Mouse (Mus musculus): ENCODE measurements around the gene Eif2ak3.

The Eif2ak3 gene

DNA sequence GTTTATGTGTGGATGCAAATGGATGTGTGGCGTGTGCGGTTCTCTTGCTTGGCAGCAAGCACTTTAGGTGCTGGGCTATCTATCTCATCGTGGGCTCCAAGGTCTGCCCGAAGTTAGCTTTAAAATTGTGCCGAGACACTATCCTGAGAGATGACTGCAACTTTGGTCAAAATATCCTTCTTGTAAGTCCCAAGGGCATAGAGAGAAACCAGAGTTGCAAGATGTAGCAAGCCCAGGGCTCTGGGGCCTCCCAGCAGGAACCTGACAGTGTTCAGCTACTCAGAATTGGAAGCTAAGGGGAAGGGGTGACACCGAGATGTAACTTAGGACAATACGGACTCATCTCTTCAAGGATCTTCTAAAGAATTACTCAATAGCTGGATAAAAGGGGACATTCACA lies 65.3 kb downstream of the Eif2ak3 start:
- DNase-seq = no peak

DNA sequence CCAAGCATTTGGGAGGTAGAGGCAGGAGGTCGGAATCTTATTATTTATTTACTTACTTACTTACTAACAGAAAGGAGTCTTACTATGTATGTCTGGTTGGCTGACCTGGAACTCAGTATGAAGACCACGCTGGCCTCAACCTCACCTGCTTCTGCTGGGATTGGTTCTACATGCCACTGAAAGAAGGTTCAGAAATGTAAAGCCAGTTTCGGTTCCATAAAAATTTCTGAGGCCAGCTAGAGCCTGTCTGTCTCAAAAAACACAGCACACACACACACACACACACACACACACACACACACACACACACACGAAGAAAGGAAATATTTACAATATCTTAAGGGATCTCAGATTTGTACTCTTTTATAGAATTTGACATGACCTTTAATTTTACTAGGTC lies 66.0 kb downstream of the Eif2ak3 start:
- DNase-seq = no peak

DNA sequence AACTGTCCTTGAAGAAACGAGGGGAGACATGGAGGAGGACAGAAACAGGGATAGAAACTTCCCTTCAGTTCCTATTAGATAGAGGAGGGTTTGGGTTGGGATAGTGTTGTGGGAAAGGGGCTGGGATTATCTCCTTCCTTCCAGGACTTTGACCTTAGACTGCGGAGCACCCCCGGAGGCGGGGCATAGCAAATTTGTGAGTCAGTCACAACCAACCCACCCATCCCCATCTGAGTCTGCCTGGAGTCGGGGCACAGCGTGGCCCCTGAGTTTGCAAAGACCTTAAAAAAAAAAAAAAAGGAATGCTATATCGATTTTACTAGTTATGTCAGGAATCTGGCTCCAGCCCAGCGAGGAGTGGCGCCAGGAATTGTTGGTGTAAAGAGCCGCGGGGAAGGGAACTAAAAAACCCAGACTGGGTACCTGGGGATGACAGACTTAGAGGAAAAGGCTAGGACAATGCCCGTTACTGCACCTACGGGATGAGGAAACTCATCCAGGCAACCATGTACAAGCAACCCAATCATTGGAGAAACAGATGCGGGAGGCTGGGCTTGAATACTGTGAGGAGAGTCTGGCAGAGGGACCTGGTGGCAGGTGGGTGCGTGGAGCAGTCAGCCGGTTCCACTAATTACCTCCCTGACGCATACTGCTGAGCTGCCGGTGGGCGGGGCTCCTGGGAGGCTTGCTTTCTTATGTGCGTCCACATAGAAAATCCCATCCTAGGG lies 67.5 kb downstream of the Eif2ak3 start:
- no peak for DNase-seq

DNA sequence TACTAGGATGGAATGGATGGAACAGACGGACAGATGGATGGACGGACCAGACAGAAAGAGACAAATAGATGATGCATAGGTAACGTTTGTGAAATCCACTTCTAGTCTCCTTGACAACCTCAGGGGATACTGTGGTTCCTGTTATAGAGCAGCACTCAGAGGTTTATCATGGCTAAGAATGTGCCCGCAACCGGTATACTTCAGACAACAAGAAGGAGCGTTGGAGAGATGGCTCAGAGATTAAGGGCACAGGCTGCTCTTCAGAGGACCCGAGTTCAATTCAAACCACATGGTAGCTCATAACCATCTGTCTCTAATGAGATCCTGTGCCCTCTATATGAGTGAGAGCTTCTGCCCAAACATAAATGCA lies 68.1 kb downstream of the Eif2ak3 start:
- DNase-seq = no peak

DNA sequence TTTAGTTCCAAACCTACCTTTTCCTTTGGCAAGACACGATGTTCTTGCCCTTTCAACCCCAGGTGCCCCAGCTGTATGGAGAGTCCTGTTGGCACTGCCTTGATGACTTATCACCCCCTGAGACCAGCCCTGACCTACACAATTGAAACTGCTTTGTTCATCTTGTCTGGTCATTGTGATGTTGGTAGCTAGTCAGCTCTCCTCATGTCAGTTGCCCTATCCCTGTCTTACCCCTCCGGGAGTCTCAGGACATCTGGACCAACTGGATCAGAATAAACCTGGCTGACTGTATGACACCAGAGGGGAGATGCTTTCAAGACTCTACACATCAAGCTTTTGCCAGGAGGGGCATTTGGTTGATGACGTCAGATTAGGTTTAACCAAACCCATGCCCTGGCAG lies 74.5 kb downstream of the Eif2ak3 start, which contains the start of gene Tex37:
TSS of gene Tex37 (minus strand) at position 101 of the 400 bp plus-strand sequence.
- no peak for DNase-seq

DNA sequence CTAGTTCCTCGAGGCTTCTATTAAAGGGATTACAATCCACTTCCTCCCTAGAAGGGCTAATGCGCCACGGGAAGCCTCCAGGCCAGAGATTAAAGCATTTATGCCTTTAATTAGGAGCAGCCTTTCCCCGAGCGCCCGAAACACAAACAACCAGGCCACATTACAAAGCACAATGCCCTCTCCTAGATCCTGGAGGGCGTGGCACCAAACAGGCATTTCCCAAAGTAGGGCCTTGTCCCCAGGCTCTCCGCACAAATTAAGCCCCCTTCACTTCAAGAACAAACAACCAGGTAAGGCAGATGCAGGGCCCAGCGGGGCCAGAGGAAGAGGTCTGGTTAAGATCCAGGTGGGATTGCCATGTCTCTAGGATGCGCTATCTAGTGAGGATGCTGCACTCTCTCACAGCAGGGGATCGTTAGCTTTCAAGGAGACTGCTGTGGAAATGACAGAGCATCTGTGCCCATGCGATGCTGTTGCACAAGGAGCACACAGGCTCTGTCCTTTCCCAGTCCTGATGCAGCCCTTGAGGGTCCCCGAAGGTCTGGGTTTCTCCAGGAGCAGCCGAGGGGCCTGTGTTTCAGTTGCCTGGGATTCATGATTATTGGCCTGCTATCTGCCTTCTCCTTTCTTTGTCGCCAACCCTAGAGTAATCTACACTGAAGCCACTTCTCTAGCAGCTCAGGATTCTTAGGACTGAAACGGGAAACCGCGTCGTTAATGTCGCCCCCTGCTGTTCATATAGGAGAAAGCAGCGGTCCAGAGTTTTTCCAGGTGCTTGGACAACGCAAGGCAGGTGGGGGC lies 77.2 kb downstream of the Eif2ak3 start:
- DNase-seq = peak; percentile 14

DNA sequence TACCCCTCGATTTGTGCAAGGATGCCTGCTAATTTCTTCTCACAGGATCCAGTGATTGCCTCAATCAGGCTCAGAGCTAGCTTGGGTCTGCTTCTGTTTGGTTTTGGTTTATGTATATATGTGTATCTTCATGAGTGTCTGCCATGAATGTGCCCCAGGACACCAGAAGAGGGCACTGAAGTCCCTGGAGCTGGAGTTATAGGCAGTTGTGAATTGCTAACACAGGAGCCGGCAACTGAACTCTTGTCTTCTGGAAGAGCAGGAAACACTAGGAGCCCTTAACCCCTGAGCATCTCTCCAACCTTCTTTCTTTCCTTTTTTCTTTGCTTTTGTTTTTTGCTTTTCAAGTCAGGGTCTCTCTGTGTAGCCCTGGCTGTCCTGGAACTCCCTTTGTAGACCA lies 87.5 kb downstream of the Eif2ak3 start:
- DNase-seq = no peak

DNA sequence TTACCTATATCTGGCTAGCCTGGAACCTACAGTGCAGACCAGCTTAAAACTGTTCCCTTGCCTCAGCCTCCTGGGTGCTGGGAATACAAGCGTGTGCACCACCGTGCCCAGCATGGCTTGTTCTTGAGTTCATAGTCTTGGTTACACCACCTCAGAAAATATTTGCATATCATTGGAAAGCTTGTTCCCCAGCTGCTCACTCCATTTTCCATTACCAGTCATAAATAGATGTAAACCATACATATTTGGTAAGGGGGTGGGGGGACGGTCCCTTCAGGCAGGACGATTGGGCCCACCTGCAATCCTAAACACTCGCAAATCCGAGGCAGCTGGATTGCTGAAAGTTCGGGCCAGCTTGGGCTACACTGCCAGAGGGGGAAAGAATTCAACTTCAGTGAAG lies 109.0 kb downstream of the Eif2ak3 start:
- DNase-seq = no peak

DNA sequence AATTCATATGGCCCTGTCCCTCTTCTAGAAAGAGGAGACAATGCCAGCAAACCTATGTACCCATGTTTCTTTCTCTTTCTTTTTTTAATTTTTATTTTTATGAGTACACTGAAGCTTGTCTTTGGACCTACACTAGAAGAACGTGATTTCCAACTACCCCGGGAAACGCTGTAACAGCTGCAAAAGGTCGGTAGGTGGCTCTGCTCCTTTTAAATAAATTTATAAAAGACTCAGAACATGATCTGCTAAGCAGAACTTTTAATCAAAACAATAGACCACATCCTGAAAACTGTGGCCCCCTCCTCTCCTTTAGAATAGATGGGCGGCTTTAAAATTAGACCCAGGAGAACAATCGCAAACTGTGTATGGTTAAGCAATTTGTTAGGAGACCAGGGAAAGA lies 109.7 kb downstream of the Eif2ak3 start:
- peak; percentile 23 for DNase-seq
